Mouse (Mus musculus) small intestine, adult 2 months (tissue): ENCODE measurements around the gene Fxyd2.

Source experiments
- CTCF ChIP-seq: fragments of 200-500 bp; IDR thresholded peaks from 2 replicates; pipeline ENCODE4 v1.5.1; 2012; ENCODE audit warnings: low read depth, mild to moderate bottlenecking, control low read depth, inconsistent platforms, low read length, moderate library complexity, mixed read lengths; ENCODE audit not compliant: insufficient replicate concordance, insufficient read length; ENCODE audit errors: extremely low read depth
- POLR2A ChIP-seq: fragments of 200-500 bp; IDR thresholded peaks from 2 replicates; pipeline ENCODE4 v1.6.1; 2012; ENCODE audit warnings: low read depth, mild to moderate bottlenecking, control low read depth, inconsistent platforms, low read length, moderate library complexity

DNA sequence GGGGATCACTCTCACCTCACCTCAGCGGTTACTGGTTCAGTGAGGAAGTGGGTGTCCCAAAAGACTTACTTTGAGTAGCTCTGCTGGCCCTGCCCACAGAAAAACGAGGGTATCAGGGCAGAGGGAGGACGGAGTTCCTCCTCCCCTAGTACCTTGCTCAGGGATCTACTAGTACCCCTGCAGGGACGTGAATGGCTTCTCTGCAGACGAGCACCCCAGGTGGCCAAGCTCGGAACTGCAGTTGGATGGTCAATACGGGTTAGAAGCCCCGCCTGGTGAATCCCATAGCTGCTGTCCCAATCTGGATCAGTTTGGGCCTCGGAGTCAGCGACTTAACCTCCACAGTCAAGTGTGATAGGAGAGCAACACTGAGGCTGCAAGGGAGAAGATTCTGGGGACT, 12.8 kb downstream of the Fxyd2 start:
- TF ChIP-seq POLR2A, result no peak
- TF ChIP-seq CTCF, result peak; percentile 82
